Mouse (Mus musculus) CH12.LX (cell line): ENCODE results near the gene Nbea. TPM values are rescaled to one million over a fixed set of nuclear protein-coding genes. Genes with fewer than 3 reads are reported as not detected.

Experiments
- DNase-seq: peaks from one replicate; pipeline ENCODE4 v3.0.0-alpha.2; 2013; ENCODE audit errors: extremely low read depth
- H3K27ac ChIP-seq: 2 replicates; pipeline ENCODE4 v1.5.1; 2012; ENCODE audit warnings: low read depth, mild to moderate bottlenecking, control low read depth, moderate library complexity; ENCODE audit not compliant: insufficient read depth
- H3K27me3 ChIP-seq: replicated peaks from 2 replicates; pipeline ENCODE3; 2012; ENCODE audit warnings: inconsistent platforms
- H3K36me3 ChIP-seq, 2 experiments: replicated peaks in 1 of 2; 2 replicates each; pipeline versions ENCODE3 to v1.6.1; 2012; ENCODE audit warnings: inconsistent platforms in 1 of 2, low read length in 1 of 2, mild to moderate bottlenecking in 1 of 2, mixed read lengths in 1 of 2, moderate library complexity in 1 of 2; ENCODE audit not compliant: control insufficient read depth in 1 of 2, insufficient read depth in 1 of 2
- H3K4me1 ChIP-seq, 2 experiments: 2 replicates each; pipeline ENCODE4 v1.6.1; 2012; ENCODE audit warnings: inconsistent platforms in 1 of 2, moderate library complexity in 1 of 2; ENCODE audit not compliant: insufficient read depth in 2 of 2, control insufficient read depth in 1 of 2
- H3K4me2 ChIP-seq: 2 replicates; pipeline ENCODE4 v1.6.1; 2012; ENCODE audit warnings: low read depth, mild to moderate bottlenecking, control low read depth; ENCODE audit not compliant: poor library complexity, insufficient read depth, severe bottlenecking
- H3K4me3 ChIP-seq, 3 experiments: fragments of 150-350 bp in 1 of 3; sonication (generic) in 1 of 3; replicated peaks in 1 of 3; 2 replicates each; pipeline versions ENCODE3 to v1.5.1; 2011 to 2012; ENCODE audit warnings: low read depth in 2 of 3, low read length in 2 of 3, mild to moderate bottlenecking in 2 of 3, moderate library complexity in 2 of 3, control low read depth in 1 of 3, improper control_type of control experiment in 1 of 3, inconsistent platforms in 1 of 3, mixed read lengths in 1 of 3; ENCODE audit not compliant: poor library complexity in 1 of 3
- H3K79me2 ChIP-seq: replicated peaks from 2 replicates; pipeline ENCODE4 v1.6.1; 2012; ENCODE audit warnings: mild to moderate bottlenecking, moderate library complexity; ENCODE audit not compliant: control insufficient read depth, poor library complexity, insufficient read depth, severe bottlenecking; ENCODE audit errors: extremely low read depth
- H3K9ac ChIP-seq: 2 replicates; pipeline ENCODE4 v1.6.1; 2012; ENCODE audit warnings: low read depth, mild to moderate bottlenecking, control low read depth, moderate library complexity; ENCODE audit not compliant: insufficient read depth
- H3K9me3 ChIP-seq: replicated peaks from 2 replicates; pipeline ENCODE3; 2012; ENCODE audit warnings: low read length, inconsistent platforms, mixed read lengths
- CHD1 ChIP-seq: IDR thresholded peaks from 2 replicates; pipeline ENCODE4 v1.6.1; 2012; ENCODE audit warnings: low read depth, low read length, improper control_type of control experiment, inconsistent platforms
- CTCF ChIP-seq, 2 experiments: IDR thresholded peaks in 1 of 2; conservative IDR thresholded peaks in 1 of 2; 2 replicates each; pipeline ENCODE4 v1.5.1; 2011 to 2012; ENCODE audit warnings: low read depth in 2 of 2, low read length in 2 of 2, improper control_type of control experiment in 1 of 2, inconsistent platforms in 1 of 2, mild to moderate bottlenecking in 1 of 2, moderate library complexity in 1 of 2
- E2F4 ChIP-seq: IDR thresholded peaks from 2 replicates; pipeline ENCODE4 v1.6.1; 2011; ENCODE audit warnings: low read depth, low read length, improper control_type of control experiment; ENCODE audit not compliant: insufficient replicate concordance
- ELF1 ChIP-seq: IDR thresholded peaks from 2 replicates; pipeline ENCODE4 v1.6.1; 2014; ENCODE audit warnings: low read depth, mild to moderate bottlenecking, inconsistent platforms, low read length, improper control_type of control experiment
- EP300 ChIP-seq: IDR thresholded peaks from 2 replicates; pipeline ENCODE4 v1.6.1; 2011; ENCODE audit warnings: low read length, improper control_type of control experiment
- ETS1 ChIP-seq: conservative IDR thresholded peaks from 2 replicates; pipeline ENCODE4 v1.6.1; 2012; ENCODE audit warnings: low read depth, mild to moderate bottlenecking, inconsistent platforms, low read length, improper control_type of control experiment, moderate library complexity
- GABPA ChIP-seq: IDR thresholded peaks from 2 replicates; pipeline ENCODE4 v1.6.1; 2012; ENCODE audit warnings: low read depth, low read length, improper control_type of control experiment, inconsistent platforms; ENCODE audit not compliant: insufficient replicate concordance
- HCFC1 ChIP-seq: IDR thresholded peaks from 2 replicates; pipeline ENCODE4 v1.6.1; 2012; ENCODE audit warnings: low read depth, mild to moderate bottlenecking, inconsistent platforms, low read length, improper control_type of control experiment
- IRF4 ChIP-seq: IDR thresholded peaks from 2 replicates; pipeline ENCODE4 v1.6.1; 2014; ENCODE audit warnings: low read depth, mild to moderate bottlenecking, inconsistent platforms, low read length, improper control_type of control experiment
- JUND ChIP-seq: conservative IDR thresholded peaks from 2 replicates; pipeline ENCODE4 v1.6.1; 2011; ENCODE audit warnings: low read depth, low read length, improper control_type of control experiment
- MAFK ChIP-seq: IDR thresholded peaks from 2 replicates; pipeline ENCODE4 v1.6.1; 2011; ENCODE audit warnings: low read length, improper control_type of control experiment; ENCODE audit not compliant: insufficient replicate concordance
- MAX ChIP-seq: IDR thresholded peaks from 2 replicates; pipeline ENCODE4 v1.6.1; 2011; ENCODE audit warnings: low read length, improper control_type of control experiment
- MXI1 ChIP-seq: IDR thresholded peaks from 2 replicates; pipeline ENCODE4 v1.6.1; 2011; ENCODE audit warnings: mild to moderate bottlenecking, low read depth, low read length, improper control_type of control experiment
- MYC ChIP-seq: IDR thresholded peaks from 2 replicates; pipeline ENCODE4 v1.6.1; 2011; ENCODE audit warnings: low read depth, mild to moderate bottlenecking, improper control_type of control experiment, low read length
- NELFE ChIP-seq: IDR thresholded peaks from 2 replicates; pipeline ENCODE4 v1.6.1; 2011; ENCODE audit warnings: low read depth, low read length, improper control_type of control experiment
- NRF1 ChIP-seq: IDR thresholded peaks from 2 replicates; pipeline ENCODE4 v1.6.1; 2014; ENCODE audit warnings: low read depth, mild to moderate bottlenecking, inconsistent platforms, low read length, improper control_type of control experiment, moderate library complexity
- POLR2AphosphoS2 ChIP-seq: IDR thresholded peaks from 2 replicates; pipeline ENCODE4 v1.6.1; 2011; ENCODE audit warnings: low read depth, low read length, improper control_type of control experiment
- RCOR1 ChIP-seq: conservative IDR thresholded peaks from 2 replicates; pipeline ENCODE4 v1.6.1; 2012; ENCODE audit warnings: low read depth, mild to moderate bottlenecking, inconsistent platforms, low read length, improper control_type of control experiment
- SMC3 ChIP-seq: IDR thresholded peaks from 2 replicates; pipeline ENCODE4 v1.6.1; 2011; ENCODE audit warnings: low read depth, low read length, improper control_type of control experiment
- USF1 ChIP-seq: IDR thresholded peaks from 2 replicates; pipeline ENCODE4 v1.6.1; 2014; ENCODE audit warnings: low read depth, mild to moderate bottlenecking, inconsistent platforms, low read length, improper control_type of control experiment
- ZKSCAN1 ChIP-seq: IDR thresholded peaks from 2 replicates; pipeline ENCODE4 v1.6.1; 2012; ENCODE audit warnings: low read depth, inconsistent platforms, low read length, improper control_type of control experiment, borderline replicate concordance
- dilution Hi-C: fragments of 300-500 bp; cut with MboI; formaldehyde crosslinking; loops from 2 replicates; pipeline ENCODE4 v1.14.3; 2020; ENCODE audit warnings: low sequenced_read_pairs; ENCODE audit not compliant: extremely low pct_unique_long_range_greater_than_20kb, extremely low pct_ligation_motif_present
- in situ Hi-C: fragments of 300-500 bp; cut with MboI; formaldehyde crosslinking; loops from 3 replicates; pipeline ENCODE4 v1.14.3; 2019; ENCODE audit warnings: low sequenced_read_pairs, low pct_ligation_motif_present, low pct_unique_long_range_greater_than_20kb, mixed read lengths
- polyA plus RNA-seq: library from polyadenylated mRNA; unstranded; fragments of >175 nt; gene quantifications from 2 replicates; pipeline ENCODE4 v1.2.1, GENCODE M21; 2012; ENCODE audit warnings: low read depth; ENCODE audit not compliant: insufficient read length
- total RNA-seq, 2 experiments: library from RNA; depleted of rRNA; stranded (reverse); fragments of 300-350 nt in 1 of 2; fragments of >200 nt in 1 of 2; gene quantifications; 2 replicates each; pipeline ENCODE4 v1.2.3; 2012 to 2014

Gene Nbea
- total and polyA plus RNA-seq, 3 experiments, result 0.04 TPM; not detected in 2

DNA sequence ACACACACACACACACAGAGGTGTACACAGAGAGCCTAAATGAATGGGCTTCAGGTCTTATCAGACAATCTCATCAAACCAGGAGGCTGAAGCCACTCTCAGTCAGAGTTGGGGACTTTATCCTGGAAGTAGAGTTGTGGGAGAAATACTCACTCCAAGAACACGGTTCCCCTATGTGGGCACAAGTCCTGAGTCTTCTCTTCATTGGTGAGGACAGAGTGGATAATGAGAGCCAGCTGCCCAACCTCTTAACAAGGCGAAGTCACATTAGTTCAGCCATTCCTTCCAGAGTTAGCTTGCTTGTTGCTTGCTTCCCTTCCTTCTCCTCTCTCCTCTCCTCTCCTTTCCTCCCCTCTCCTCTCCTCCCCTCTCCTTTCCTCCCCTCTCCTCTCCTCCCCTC is 584.8 kb downstream of the Nbea start:
- in situ Hi-C loops, result no loop called here
- no peaks in the 10 kb centered on the region for H3K36me3 ChIP-seq
- TF ChIP-seq MAFK (no peak), GABPA (no peak), EP300 (no peak), IRF4 (no peak), USF1 (no peak), E2F4 (no peak), ELF1 (no peak)
- no peak for DNase-seq
- H3K27ac ChIP-seq, result no peak overlapping the region
- H3K79me2 ChIP-seq, result no peaks in the 10 kb centered on the region
- no peaks in the 10 kb centered on the region for H3K4me1 ChIP-seq
- dilution Hi-C loops, result no loop called here
- H3K4me2 ChIP-seq, result no peak overlapping the region
- H3K9ac ChIP-seq, result no peak overlapping the region
- no peaks in the 10 kb centered on the region for H3K27me3 ChIP-seq
- no peak overlapping the region for H3K4me3 ChIP-seq
- peaks cover 73% of the 10 kb centered on the region for H3K9me3 ChIP-seq

DNA sequence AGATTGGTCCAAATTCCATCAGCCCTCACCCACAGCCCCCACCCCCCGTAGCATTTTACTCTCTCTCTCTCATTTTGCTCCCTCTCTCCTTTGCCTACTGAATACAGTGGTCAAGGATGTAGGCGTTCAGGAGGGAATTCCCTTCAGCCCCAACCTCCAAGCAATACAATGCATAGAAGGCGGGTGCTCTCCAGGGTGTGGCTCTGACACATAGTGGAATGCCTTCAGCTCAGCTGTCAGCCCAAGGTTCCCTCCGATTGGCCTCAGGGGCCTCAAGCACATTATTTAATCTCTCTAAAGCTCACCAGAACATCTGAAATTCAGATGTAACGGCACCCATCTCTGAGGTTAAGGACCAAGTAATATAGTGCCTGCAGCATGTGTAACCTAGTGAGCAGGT is 590.2 kb downstream of the Nbea start:
- Histone ChIP-seq H3K4me2 (no peak overlapping the region), H3K27ac (no peak overlapping the region), H3K9ac (no peak overlapping the region), H3K27me3 (no peaks in the 10 kb centered on the region), H3K9me3 (peaks cover 88% of the 10 kb centered on the region), H3K36me3 (no peaks in the 10 kb centered on the region), H3K4me1 (no peaks in the 10 kb centered on the region), H3K79me2 (no peaks in the 10 kb centered on the region), H3K4me3 (no peak overlapping the region)
- dilution Hi-C loops (no loop called here), in situ Hi-C loops (no loop called here)
- no peak for DNase-seq
- no peak for TF ChIP-seq MXI1
- no peak for TF ChIP-seq NELFE
- no peak for TF ChIP-seq POLR2AphosphoS2
- TF ChIP-seq SMC3, result no peak
- no peak for TF ChIP-seq ZKSCAN1
- no peak for TF ChIP-seq MYC
- no peak for TF ChIP-seq MAX
- no peak for TF ChIP-seq NRF1
- TF ChIP-seq ETS1, result no peak
- TF ChIP-seq MAFK, result no peak
- no peak for TF ChIP-seq RCOR1
- TF ChIP-seq CHD1, result no peak
- TF ChIP-seq JUND, result no peak
- no peak for TF ChIP-seq CTCF (conservative IDR thresholded peaks at IDR 0.05 in 1 of 2, IDR thresholded peaks at IDR 0.05 in 1 of 2; ENCODE audit: low read depth in 2 of 2, low read length in 2 of 2)
- no peak for TF ChIP-seq HCFC1
- TF ChIP-seq E2F4, result no peak
